Mouse (Mus musculus): ENCODE data around the gene Gm19402. TPM values are rescaled to one million over a fixed set of nuclear protein-coding genes. Genes with fewer than 3 reads are reported as not detected.
"Not testable (repeated sequence)": the region's sequence is repeated elsewhere in the genome, so short reads cannot be mapped to it uniquely, and the experiment has no call there.

The Gm19402 gene
- polyA plus RNA-seq (2015; fragmentation: Nextera tagmentation; extraction: Ambion mirVana), result not detected in 2 replicates

- H3K9ac ChIP-seq; ATAC-seq (ENCODE audit: low FRiP score); H3K4me2 ChIP-seq; H3K36me3 ChIP-seq; H3K9me3 ChIP-seq; H3K27ac ChIP-seq; H3K4me3 ChIP-seq: not testable (repeated sequence)
- 78% methylated on average over 3 of the region's 3 CpGs for WGBS
- peaks cover 26% of the 10 kb centered on the region for H3K4me1 ChIP-seq (replicated peaks)
- H3K27me3 ChIP-seq, result peaks cover 36% of the 10 kb centered on the region
Observed at GRCm38 (mm10) chr10:77690356-77690807, at the start of gene Gm19402. TSS of gene Gm19402 (minus strand) at chr10:77690757.

- no peak for ATAC-seq (ENCODE audit: low FRiP score)
- H3K4me3 ChIP-seq, result no peak overlapping the region
- peaks cover 9% of the 10 kb centered on the region; the same call in 1 of the 2 replicates for H3K4me1 ChIP-seq (replicated peaks)
- H3K36me3 ChIP-seq, result no peaks in the 10 kb centered on the region
- 96% methylated on average over 4 of the region's 4 CpGs for WGBS
- no peak overlapping the region for H3K4me2 ChIP-seq
- no peak overlapping the region for H3K27ac ChIP-seq
- no peaks in the 10 kb centered on the region for H3K27me3 ChIP-seq
- no peak overlapping the region for H3K9ac ChIP-seq
- 0 out of 2 replicates have a peak, but pooled peaks cover 6% of the 10 kb centered on the region for H3K9me3 ChIP-seq
Observed at GRCm38 (mm10) chr10:77738929-77739328, 48.4 kb upstream of the Gm19402 start.

- H3K4me3 ChIP-seq, result no peak overlapping the region
- H3K27ac ChIP-seq, result no peak overlapping the region
- WGBS, result 85% methylated on average over 1 of the region's 1 CpGs
- no peaks in the 10 kb centered on the region for H3K36me3 ChIP-seq
- no peak overlapping the region for H3K9ac ChIP-seq
- 0 out of 2 replicates have a peak, but pooled peaks cover 6% of the 10 kb centered on the region for H3K9me3 ChIP-seq
- 0 out of 2 replicates have a peak, but pooled peaks cover 6% of the 10 kb centered on the region for H3K4me1 ChIP-seq (replicated peaks)
- no peaks in the 10 kb centered on the region for H3K27me3 ChIP-seq
- ATAC-seq (ENCODE audit: low FRiP score), result no peak
- H3K4me2 ChIP-seq, result no peak overlapping the region
Observed at GRCm38 (mm10) chr10:77735928-77736327, 45.4 kb upstream of the Gm19402 start.

GRCm38 (mm10) chr10:77729241-77729640 lies 38.7 kb upstream of the Gm19402 start:
- no peaks in the 10 kb centered on the region for H3K9me3 ChIP-seq
- WGBS, result 63% methylated on average over 4 of the region's 4 CpGs
- H3K4me3 ChIP-seq, result no peak overlapping the region
- no peak overlapping the region for H3K9ac ChIP-seq
- no peaks in the 10 kb centered on the region for H3K27me3 ChIP-seq
- H3K4me1 ChIP-seq (replicated peaks), result no peaks in the 10 kb centered on the region
- H3K36me3 ChIP-seq, result no peaks in the 10 kb centered on the region
- ATAC-seq (ENCODE audit: low FRiP score), result no peak
- H3K4me2 ChIP-seq, result no peak overlapping the region
- no peak overlapping the region for H3K27ac ChIP-seq

GRCm38 (mm10) chr10:77728280-77728679 lies 37.7 kb upstream of the Gm19402 start:
- H3K4me3 ChIP-seq, result no peak overlapping the region
- no peaks in the 10 kb centered on the region for H3K36me3 ChIP-seq
- no peak overlapping the region for H3K4me2 ChIP-seq
- WGBS, result 69% methylated on average over 4 of the region's 4 CpGs
- no peak overlapping the region for H3K9ac ChIP-seq
- H3K4me1 ChIP-seq (replicated peaks), result no peaks in the 10 kb centered on the region
- no peaks in the 10 kb centered on the region for H3K9me3 ChIP-seq
- ATAC-seq (ENCODE audit: low FRiP score), result no peak
- no peaks in the 10 kb centered on the region for H3K27me3 ChIP-seq
- no peak overlapping the region for H3K27ac ChIP-seq

- Histone ChIP-seq H3K4me3 (no peak within 1 kb of the TSS), H3K36me3 (no peaks in the 10 kb centered on the region), H3K4me2 (no peak within 1 kb of the TSS), H3K27ac (no peak within 1 kb of the TSS), H3K9me3 (no peaks in the 10 kb centered on the region), H3K4me1 (replicated peaks) (no peaks in the 10 kb centered on the region), H3K27me3 (no peaks in the 10 kb centered on the region), H3K9ac (no peak within 1 kb of the TSS)
- no peak for ATAC-seq (ENCODE audit: low FRiP score)
- WGBS, result 33% methylated on average over 3 of the region's 3 CpGs
Observed at GRCm38 (mm10) chr10:77726186-77726585, 35.6 kb upstream of the Gm19402 start, which contains the start of gene Gm10100. TSS of gene Gm10100 (plus strand) at chr10:77726486.

- no peaks in the 10 kb centered on the region for H3K4me1 ChIP-seq (replicated peaks)
- WGBS, result 76% methylated on average over 8 of the region's 8 CpGs
- H3K9me3 ChIP-seq, result peaks cover 5% of the 10 kb centered on the region; the same call in 1 of the 2 replicates
- ATAC-seq (ENCODE audit: low FRiP score), result no peak
- H3K27ac ChIP-seq, result no peak overlapping the region
- H3K9ac ChIP-seq, result no peak overlapping the region
- H3K36me3 ChIP-seq, result no peaks in the 10 kb centered on the region
- no peak overlapping the region for H3K4me3 ChIP-seq
- H3K4me2 ChIP-seq, result no peak overlapping the region
- no peaks in the 10 kb centered on the region for H3K27me3 ChIP-seq
Observed at GRCm38 (mm10) chr10:77724855-77725254, 34.3 kb upstream of the Gm19402 start.

GRCm38 (mm10) chr10:77720299-77720698 lies 29.7 kb upstream of the Gm19402 start, which contains the start of gene Krtap12-1:
TSS of gene Krtap12-1 (plus strand) at chr10:77720599.
- H3K4me1 ChIP-seq (replicated peaks); H3K9me3 ChIP-seq; H3K4me2 ChIP-seq; H3K27me3 ChIP-seq; ATAC-seq (ENCODE audit: low FRiP score); H3K27ac ChIP-seq; H3K9ac ChIP-seq; H3K4me3 ChIP-seq; H3K36me3 ChIP-seq: not testable (repeated sequence)
- 83% methylated on average over 1 of the region's 1 CpGs for WGBS

GRCm38 (mm10) chr10:77715507-77715906 lies 24.9 kb upstream of the Gm19402 start, which contains the start of gene Gm10142:
TSS of gene Gm10142 (plus strand) at chr10:77715807.
- Histone ChIP-seq H3K27ac (no peak within 1 kb of the TSS), H3K4me2 (no peak within 1 kb of the TSS), H3K36me3 (no peaks in the 10 kb centered on the region), H3K9ac (no peak within 1 kb of the TSS), H3K27me3 (no peaks in the 10 kb centered on the region), H3K4me3 (no peak within 1 kb of the TSS), H3K9me3 (peaks cover 7% of the 10 kb centered on the region; the same call in 1 of the 2 replicates), H3K4me1 (replicated peaks) (no peaks in the 10 kb centered on the region)
- WGBS, result 74% methylated on average over 1 of the region's 1 CpGs
- no peak for ATAC-seq (ENCODE audit: low FRiP score)

GRCm38 (mm10) chr10:77713734-77714133 lies 23.2 kb upstream of the Gm19402 start:
- H3K9me3 ChIP-seq, result 0 out of 2 replicates have a peak, but pooled peaks cover 4% of the 10 kb centered on the region
- no peak overlapping the region for H3K4me2 ChIP-seq
- H3K4me3 ChIP-seq, result no peak overlapping the region
- no peaks in the 10 kb centered on the region for H3K4me1 ChIP-seq (replicated peaks)
- WGBS, result 79% methylated on average over 4 of the region's 4 CpGs
- H3K36me3 ChIP-seq, result no peaks in the 10 kb centered on the region
- ATAC-seq (ENCODE audit: low FRiP score), result no peak
- no peak overlapping the region for H3K27ac ChIP-seq
- no peak overlapping the region for H3K9ac ChIP-seq
- H3K27me3 ChIP-seq, result no peaks in the 10 kb centered on the region

- not testable (repeated sequence) for ATAC-seq (ENCODE audit: low FRiP score); H3K4me1 ChIP-seq (replicated peaks); H3K4me3 ChIP-seq; H3K27ac ChIP-seq; H3K4me2 ChIP-seq; H3K27me3 ChIP-seq; H3K9ac ChIP-seq; H3K36me3 ChIP-seq; H3K9me3 ChIP-seq
Observed at GRCm38 (mm10) chr10:77711157-77711556, 20.6 kb upstream of the Gm19402 start, which contains the start of gene Gm10024. TSS of gene Gm10024 (plus strand) at chr10:77711457.

GRCm38 (mm10) chr10:77709831-77710230 lies 19.3 kb upstream of the Gm19402 start:
- ATAC-seq (ENCODE audit: low FRiP score), result no peak
- Histone ChIP-seq H3K9me3 (0 out of 2 replicates have a peak, but pooled peaks cover 9% of the 10 kb centered on the region), H3K4me3 (no peak overlapping the region), H3K36me3 (no peaks in the 10 kb centered on the region), H3K27me3 (no peaks in the 10 kb centered on the region), H3K4me2 (no peak overlapping the region), H3K4me1 (replicated peaks) (no peaks in the 10 kb centered on the region), H3K27ac (no peak overlapping the region), H3K9ac (no peak overlapping the region)
- WGBS, result 82% methylated on average over 3 of the region's 3 CpGs

GRCm38 (mm10) chr10:77706326-77706725 lies 15.8 kb upstream of the Gm19402 start, which contains the start of gene Gm10272:
TSS of gene Gm10272 (plus strand) at chr10:77706626.
- WGBS, result 93% methylated on average over 1 of the region's 1 CpGs
- Histone ChIP-seq H3K4me3 (no peak within 1 kb of the TSS), H3K9ac (no peak within 1 kb of the TSS), H3K9me3 (peaks cover 17% of the 10 kb centered on the region; the same call in 1 of the 2 replicates), H3K27ac (no peak within 1 kb of the TSS), H3K36me3 (no peaks in the 10 kb centered on the region), H3K4me1 (replicated peaks) (no peaks in the 10 kb centered on the region), H3K27me3 (no peaks in the 10 kb centered on the region), H3K4me2 (no peak within 1 kb of the TSS)
- no peak for ATAC-seq (ENCODE audit: low FRiP score)

All from hindbrain, embryonic 13.5 days (tissue).